Mouse (Mus musculus): ENCODE measurements around the gene Iqgap1.

- no peak for TF ChIP-seq CTCF (IDR thresholded peaks at IDR 0.05; ENCODE audit: low read depth, low read length)
- no peak for TF ChIP-seq POLR2A (IDR thresholded peaks at IDR 0.05; ENCODE audit: borderline replicate concordance, low read depth, low read length)
Observed at GRCm38 (mm10) chr7:80685639-80686038, 140.1 kb downstream of the Iqgap1 start.
